Mouse (Mus musculus) spleen, adult 2 months (tissue): ENCODE data around the gene Ppm1h. TPM values are rescaled to one million over a fixed set of nuclear protein-coding genes. Genes with fewer than 3 reads are reported as not detected.
"Not testable (repeated sequence)": the region's sequence is repeated elsewhere in the genome, so short reads cannot be mapped to it uniquely, and the experiment has no call there.

Experiments used
- DNase-seq, 2 experiments: peaks; one replicate each; pipeline versions ENCODE4 v3.0.0 to v3.0.0-alpha.2; 2012 to 2021; ENCODE audit warnings: low spot score in 2 of 2, low read depth in 1 of 2
- H3K27ac ChIP-seq: fragments of 200-500 bp; 2 replicates; pipeline ENCODE4 v1.5.1; 2012; ENCODE audit warnings: low read length, inconsistent platforms; ENCODE audit not compliant: insufficient read depth
- H3K27me3 ChIP-seq: fragments of 200-500 bp; 2 replicates; pipeline ENCODE4 v1.6.1; 2012; ENCODE audit warnings: mild to moderate bottlenecking, moderate library complexity, low read length, inconsistent platforms; ENCODE audit not compliant: control insufficient read depth, insufficient read depth
- H3K36me3 ChIP-seq: fragments of 200-500 bp; 2 replicates; pipeline ENCODE4 v1.6.1; 2012; ENCODE audit warnings: mild to moderate bottlenecking, low read length, inconsistent platforms; ENCODE audit not compliant: control insufficient read depth, insufficient read depth
- H3K4me1 ChIP-seq: fragments of 200-500 bp; 2 replicates; pipeline ENCODE4 v1.6.1; 2011; ENCODE audit warnings: inconsistent platforms; ENCODE audit not compliant: control insufficient read depth, insufficient read depth, insufficient read length
- H3K4me3 ChIP-seq: fragments of 200-500 bp; 2 replicates; pipeline ENCODE4 v1.5.1; 2011; ENCODE audit warnings: mild to moderate bottlenecking, inconsistent platforms; ENCODE audit not compliant: insufficient read depth, insufficient read length; ENCODE audit errors: extremely low read depth
- CTCF ChIP-seq: fragments of 200-500 bp; IDR thresholded peaks from 2 replicates; pipeline ENCODE4 v1.5.1; 2011; ENCODE audit warnings: mild to moderate bottlenecking, inconsistent platforms; ENCODE audit not compliant: insufficient read depth, insufficient read length, insufficient replicate concordance; ENCODE audit errors: extremely low read depth
- POLR2A ChIP-seq: fragments of 200-500 bp; IDR thresholded peaks from 2 replicates; pipeline ENCODE4 v1.6.1; 2011; ENCODE audit warnings: low read depth, low read length, inconsistent platforms
- WGBS: fragments of 180-500 bp; shearing (Covaris S2); methylation state at CpG from one replicate; pipeline ENCODE4 v1.1.7; 2018; 5-methylcytosine and 5-hydroxymethylcytosine counted together
- polyA plus RNA-seq: library from polyadenylated mRNA; depleted of rRNA; stranded (reverse); fragments of >200 nt; gene quantifications from 2 replicates; pipeline ENCODE4 v1.2.3, GENCODE M21; 2012

The Ppm1h gene
- polyA plus RNA-seq, 1 experiment: 9.7 TPM

DNA sequence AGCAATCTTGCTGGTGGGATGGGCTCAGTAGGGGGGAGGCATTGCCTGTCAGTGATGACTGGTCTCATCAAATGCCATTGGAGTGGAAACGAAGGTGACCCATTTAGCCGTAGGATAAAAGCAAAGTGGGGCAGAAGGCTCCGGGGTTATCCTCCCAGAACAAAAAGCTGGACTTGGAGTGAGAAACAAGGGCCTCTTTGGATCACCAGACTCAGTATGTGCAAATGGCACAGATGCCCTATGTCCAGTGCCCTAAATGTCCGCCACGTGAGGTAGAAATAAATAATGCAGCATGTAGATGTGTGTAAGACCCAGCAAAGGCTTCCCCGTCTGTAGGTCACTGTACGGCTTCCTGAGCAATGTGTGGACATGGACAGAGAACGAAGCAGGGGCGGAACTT, 284.1 kb downstream of the Ppm1h start:
- DNase-seq: no peak
- no peaks in the 10 kb centered on the region for H3K36me3 ChIP-seq
- H3K4me1 ChIP-seq: no peaks in the 10 kb centered on the region
- H3K27me3 ChIP-seq: no peaks in the 10 kb centered on the region
- H3K27ac ChIP-seq: no peak overlapping the region
- H3K4me3 ChIP-seq: no peak overlapping the region
- 87% methylated on average over 9 of the region's 9 CpGs for WGBS
- TF ChIP-seq CTCF (no peak), POLR2A (no peak)

DNA sequence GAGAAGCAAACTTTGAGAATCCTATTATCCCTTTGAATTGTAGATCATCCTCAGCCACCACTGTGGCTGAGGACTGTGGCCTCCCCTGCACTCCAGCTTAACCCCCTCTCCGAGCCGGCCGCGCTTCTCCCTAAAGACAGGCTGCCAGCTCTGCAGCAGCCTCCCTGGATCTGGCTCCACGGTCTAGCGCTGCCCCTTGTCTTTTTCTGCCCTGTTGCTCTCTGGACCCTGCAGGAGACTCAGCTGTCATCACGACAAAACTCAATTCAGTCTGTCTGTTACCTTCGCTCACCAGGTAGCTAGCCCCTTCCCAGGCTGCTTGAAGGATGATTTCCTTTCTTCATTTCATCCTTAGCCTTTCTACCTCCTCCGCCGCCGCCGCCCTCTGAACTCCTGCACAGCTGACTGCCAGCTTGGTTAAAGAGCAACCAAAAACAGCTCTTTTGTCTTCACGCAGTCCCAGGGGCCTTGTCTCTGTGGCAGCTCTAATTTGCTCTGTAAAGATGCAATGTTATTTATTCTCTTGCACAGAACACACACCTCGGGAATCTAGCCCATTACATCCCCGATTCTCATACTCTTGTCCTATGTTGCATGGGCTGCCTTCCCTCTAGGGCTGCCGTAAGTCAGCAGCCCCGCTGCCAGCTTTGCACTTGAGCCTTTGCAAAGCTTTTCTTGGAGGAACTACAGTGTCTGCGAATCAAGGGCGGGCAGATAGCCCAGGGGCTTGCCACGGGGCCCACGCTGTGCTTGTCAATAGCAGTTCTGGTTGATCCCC, 285.1 kb downstream of the Ppm1h start:
- WGBS: 40% methylated on average over 21 of the region's 21 CpGs
- no peak overlapping the region for H3K4me3 ChIP-seq
- H3K27ac ChIP-seq: no peak overlapping the region
- H3K36me3 ChIP-seq: no peaks in the 10 kb centered on the region
- H3K4me1 ChIP-seq: no peaks in the 10 kb centered on the region
- no peak for DNase-seq
- no peaks in the 10 kb centered on the region for H3K27me3 ChIP-seq
- TF ChIP-seq CTCF (no peak), POLR2A (no peak)

DNA sequence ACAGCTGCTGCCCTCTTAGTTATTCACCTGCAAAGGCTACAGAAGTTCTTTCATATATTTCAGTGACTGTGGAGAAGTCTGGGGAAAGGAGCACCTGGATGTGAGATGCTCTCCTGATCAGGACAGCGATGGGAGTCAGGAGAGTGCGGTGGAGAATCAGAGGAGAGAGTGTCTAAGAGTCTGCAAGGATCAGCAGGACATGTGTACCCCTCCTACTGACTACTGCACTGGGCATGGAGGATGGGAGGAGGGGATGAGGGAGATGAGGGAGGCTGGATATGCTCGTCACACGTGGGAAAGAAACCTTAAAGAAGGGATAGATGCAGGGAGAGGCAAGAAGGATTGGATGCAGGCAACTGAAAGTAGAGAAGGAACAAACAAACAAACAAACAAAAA, 285.7 kb downstream of the Ppm1h start:
- no peaks in the 10 kb centered on the region for H3K4me1 ChIP-seq
- no peaks in the 10 kb centered on the region for H3K27me3 ChIP-seq
- DNase-seq: no peak
- TF ChIP-seq POLR2A (no peak), CTCF (no peak)
- no peak overlapping the region for H3K27ac ChIP-seq
- no peaks in the 10 kb centered on the region for H3K36me3 ChIP-seq
- H3K4me3 ChIP-seq: no peak overlapping the region
- WGBS: 60% methylated on average over 4 of the region's 4 CpGs

GRCm38 (mm10) chr10:122965650-122966049, 287.1 kb downstream of the Ppm1h start:
- not testable (repeated sequence) for H3K36me3 ChIP-seq
- 94% methylated on average over 5 of the region's 5 CpGs for WGBS

GRCm38 (mm10) chr10:122966421-122966820, 287.9 kb downstream of the Ppm1h start:
- 76% methylated on average over 7 of the region's 7 CpGs for WGBS
- TF ChIP-seq POLR2A (no peak), CTCF (no peak)

More at GRCm38 (mm10) chr10:122965650-122966049, 287.1 kb downstream of the Ppm1h start:
- H3K4me1 ChIP-seq, H3K27ac ChIP-seq, H3K4me3 ChIP-seq, DNase-seq, H3K27me3 ChIP-seq: not testable (repeated sequence)

GRCm38 (mm10) chr10:122970188-122970587, 291.6 kb downstream of the Ppm1h start:
- no peaks in the 10 kb centered on the region for H3K36me3 ChIP-seq
- H3K4me3 ChIP-seq: no peak overlapping the region
- TF ChIP-seq CTCF (no peak), POLR2A (no peak)
- WGBS: 52% methylated on average over 7 of the region's 7 CpGs
- no peak for DNase-seq
- no peaks in the 10 kb centered on the region for H3K4me1 ChIP-seq
- no peaks in the 10 kb centered on the region for H3K27me3 ChIP-seq
- no peak overlapping the region for H3K27ac ChIP-seq

More at GRCm38 (mm10) chr10:122966421-122966820, 287.9 kb downstream of the Ppm1h start:
- Histone ChIP-seq H3K27ac (no peak overlapping the region), H3K4me3 (no peak overlapping the region), H3K36me3 (no peaks in the 10 kb centered on the region), H3K27me3 (no peaks in the 10 kb centered on the region), H3K4me1 (no peaks in the 10 kb centered on the region)
- DNase-seq: no peak

DNA sequence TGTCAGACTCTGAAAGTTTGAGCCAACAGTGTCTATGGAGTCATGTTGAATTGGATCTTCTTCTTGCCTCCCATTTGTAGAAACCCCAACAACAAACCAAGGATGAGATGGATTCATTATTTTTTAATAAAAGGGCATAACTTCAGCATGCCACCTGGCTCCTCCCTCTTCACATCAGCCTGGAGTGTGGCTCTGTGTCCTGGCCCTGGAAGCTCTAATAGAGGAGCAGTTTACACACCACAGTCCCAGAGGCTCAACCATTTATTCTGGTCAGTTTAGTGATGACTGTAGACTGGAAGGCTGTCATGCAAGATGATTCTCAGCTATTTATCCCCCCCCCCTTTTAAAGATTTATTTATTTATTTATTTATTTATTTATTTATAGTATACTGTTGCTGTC, 294.7 kb downstream of the Ppm1h start:
- no peak overlapping the region for H3K4me3 ChIP-seq
- H3K36me3 ChIP-seq: no peaks in the 10 kb centered on the region
- H3K27me3 ChIP-seq: no peaks in the 10 kb centered on the region
- peaks cover 4% of the 10 kb centered on the region; the same call in 1 of the 2 replicates for H3K4me1 ChIP-seq
- H3K27ac ChIP-seq: no peak overlapping the region
- no peak for DNase-seq
- TF ChIP-seq POLR2A (no peak), CTCF (no peak)
